Mouse (Mus musculus) forebrain, postnatal 0 days (tissue): Measurements from ENCODE around the gene Kif1b. TPM values are rescaled to one million over a fixed set of nuclear protein-coding genes. Genes with fewer than 3 reads are reported as not detected.

ENCODE experiments used
- ATAC-seq: fragments of 200-750 bp; cut with Nextera tagmentation; 2 replicates; pipeline ENCODE4 v1.8.0; 2017; ENCODE audit warnings: mild to moderate bottlenecking, moderate library complexity
- DNase-seq: peaks from one replicate; pipeline ENCODE4 v3.0.0-alpha.2; 2015
- H3K27ac ChIP-seq: fragments of 300-500 bp; sonication (generic); 2 replicates; pipeline ENCODE4 v1.5.1; 2014; ENCODE audit warnings: low read depth, mild to moderate bottlenecking, antibody characterized with exemption, low read length, moderate library complexity, mixed read lengths
- H3K27me3 ChIP-seq: fragments of 300-500 bp; sonication (generic); 2 replicates; pipeline ENCODE4 v1.6.1; 2014; ENCODE audit warnings: mild to moderate bottlenecking, low read length, mixed read lengths; ENCODE audit not compliant: insufficient read depth
- H3K36me3 ChIP-seq: fragments of 300-500 bp; sonication (generic); 2 replicates; pipeline ENCODE4 v1.6.1; 2014; ENCODE audit warnings: mild to moderate bottlenecking, moderate library complexity; ENCODE audit not compliant: insufficient read depth
- H3K4me1 ChIP-seq: fragments of 300-500 bp; sonication (generic); 2 replicates; pipeline ENCODE4 v1.6.1; 2014; ENCODE audit warnings: antibody characterized with exemption; ENCODE audit not compliant: insufficient read depth
- H3K4me2 ChIP-seq: fragments of 300-500 bp; sonication (generic); 2 replicates; pipeline ENCODE4 v1.6.1; 2014; ENCODE audit warnings: low read depth, mild to moderate bottlenecking, moderate library complexity
- H3K4me3 ChIP-seq: fragments of 300-500 bp; sonication (generic); 2 replicates; pipeline ENCODE4 v1.5.1; 2014; ENCODE audit warnings: low read depth, low read length, mixed read lengths
- H3K9ac ChIP-seq: fragments of 300-500 bp; sonication (generic); 2 replicates; pipeline ENCODE4 v1.6.1; 2014; ENCODE audit warnings: mild to moderate bottlenecking
- H3K9me3 ChIP-seq: fragments of 300-500 bp; sonication (generic); 2 replicates; pipeline ENCODE4 v1.6.1; 2016; ENCODE audit warnings: low read length
- CTCF ChIP-seq: sonication (generic); IDR thresholded peaks from 2 replicates; pipeline ENCODE4 v1.5.1; 2016; ENCODE audit warnings: antibody characterized with exemption, control low read depth, low read depth
- WGBS: fragments of 180-500 bp; shearing (Covaris S2); extraction: QIAGEN DNeasy Blood & Tissue Kit; methylation state at CpG from one replicate; pipeline ENCODE4 v1.1.7; 2014; 5-methylcytosine and 5-hydroxymethylcytosine counted together
- polyA plus RNA-seq: library from polyadenylated mRNA; unstranded; fragments of >200 nt; fragmentation: Nextera tagmentation; extraction: Ambion mirVana; gene quantifications from 2 replicates; pipeline ENCODE4 v1.2.1, GENCODE M21; 2015
- total RNA-seq: library from RNA; depleted of rRNA; stranded (reverse); fragments of >200 nt; gene quantifications from 2 replicates; pipeline ENCODE4 v1.2.3, GENCODE M21; 2014

The Kif1b gene
- total and polyA plus RNA-seq, 2 experiments from 2014 or later: 202 to 270 TPM

- no peak for ATAC-seq
- no peaks in the 10 kb centered on the region for H3K9me3 ChIP-seq
- H3K9ac ChIP-seq: no peak overlapping the region
- H3K27ac ChIP-seq: no peak overlapping the region
- H3K27me3 ChIP-seq: no peaks in the 10 kb centered on the region
- no peaks in the 10 kb centered on the region for H3K4me1 ChIP-seq
- H3K36me3 ChIP-seq: peaks cover 75% of the 10 kb centered on the region
- WGBS: 76% methylated on average over 5 of the region's 5 CpGs
- no peak overlapping the region for H3K4me3 ChIP-seq
- no peak overlapping the region for H3K4me2 ChIP-seq
- no peak for TF ChIP-seq CTCF
- DNase-seq: no peak
Observed at GRCm38 (mm10) chr4:149339426-149340214, 32.1 kb upstream of the Kif1b start.

DNA sequence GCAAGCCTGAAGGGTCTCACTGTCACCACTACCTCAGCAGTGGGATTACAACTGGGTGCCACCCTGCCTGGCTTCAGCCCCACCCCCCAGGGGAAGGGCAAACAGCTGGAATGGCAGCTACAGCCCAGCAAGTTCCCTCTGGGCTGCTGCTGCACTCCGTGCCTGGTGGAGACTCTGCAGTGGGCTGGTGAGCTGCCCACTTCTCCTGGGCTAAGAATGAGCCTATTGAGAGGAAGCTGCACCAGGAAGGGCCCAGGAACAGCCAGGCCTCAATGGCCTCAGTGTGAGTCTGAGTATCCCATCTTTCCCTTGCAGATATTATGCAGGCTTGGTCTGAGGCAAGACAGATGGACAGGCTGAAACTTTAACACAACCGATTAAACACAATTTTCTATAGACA is 30.6 kb upstream of the Kif1b start:
- Histone ChIP-seq H3K27me3 (no peaks in the 10 kb centered on the region), H3K9me3 (no peaks in the 10 kb centered on the region), H3K36me3 (peaks cover 71% of the 10 kb centered on the region), H3K4me1 (no peaks in the 10 kb centered on the region), H3K4me2 (no peak overlapping the region), H3K9ac (no peak overlapping the region), H3K27ac (no peak overlapping the region), H3K4me3 (no peak overlapping the region)
- no peak for TF ChIP-seq CTCF
- ATAC-seq (peak; percentile 51; the same call in 1 of the 2 replicates), DNase-seq (no peak)
- 94% methylated on average over 2 of the region's 2 CpGs for WGBS

DNA sequence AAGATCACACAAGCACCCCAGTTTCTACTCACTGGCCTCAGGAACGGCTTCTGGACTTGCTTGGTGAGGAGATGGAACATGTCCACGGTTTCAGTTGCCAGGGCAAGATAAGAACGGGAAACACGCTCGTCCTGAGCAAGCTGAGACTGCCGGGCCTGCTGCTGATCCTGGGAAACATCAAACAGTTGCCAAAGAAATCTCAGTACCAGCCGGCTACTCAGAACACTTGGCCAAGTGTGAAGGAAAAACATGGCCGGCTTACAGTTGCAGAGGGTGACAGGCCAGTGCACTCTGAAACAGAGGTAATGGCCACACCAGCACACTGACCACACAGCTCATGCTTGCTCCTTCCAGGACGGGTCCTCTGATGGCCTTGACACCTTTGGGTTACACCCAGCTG is 29.9 kb upstream of the Kif1b start:
- ATAC-seq (no peak), DNase-seq (no peak)
- H3K27me3 ChIP-seq: no peaks in the 10 kb centered on the region
- H3K4me1 ChIP-seq: no peaks in the 10 kb centered on the region
- WGBS: 76% methylated on average over 9 of the region's 9 CpGs
- no peaks in the 10 kb centered on the region for H3K9me3 ChIP-seq
- no peak overlapping the region for H3K27ac ChIP-seq
- H3K4me3 ChIP-seq: no peak overlapping the region
- TF ChIP-seq CTCF: no peak
- H3K36me3 ChIP-seq: peaks cover 71% of the 10 kb centered on the region
- H3K9ac ChIP-seq: no peak overlapping the region
- H3K4me2 ChIP-seq: no peak overlapping the region

DNA sequence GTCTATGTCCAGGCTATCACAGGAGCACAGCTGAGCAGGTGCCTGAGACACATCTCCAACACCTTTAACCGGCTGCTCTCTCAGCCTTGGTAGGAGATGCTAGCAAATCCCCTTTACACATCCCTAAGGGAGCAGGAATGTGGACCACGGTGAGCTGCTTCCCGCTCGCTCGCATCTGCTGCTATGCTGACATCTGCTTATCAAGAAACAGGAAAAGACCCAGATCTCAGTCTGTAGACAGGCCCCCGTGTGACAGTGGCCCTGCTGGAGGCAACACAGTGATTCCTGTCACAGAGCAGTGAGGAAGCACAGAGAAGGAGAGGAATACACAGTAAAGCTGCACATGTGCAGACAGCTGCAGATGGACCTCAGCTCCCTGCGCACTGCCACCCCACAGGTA is 28.8 kb upstream of the Kif1b start:
- no peak overlapping the region for H3K27ac ChIP-seq
- no peak overlapping the region for H3K4me2 ChIP-seq
- H3K4me3 ChIP-seq: no peak overlapping the region
- no peaks in the 10 kb centered on the region for H3K9me3 ChIP-seq
- no peak for DNase-seq
- ATAC-seq: no peak
- H3K4me1 ChIP-seq: no peaks in the 10 kb centered on the region
- no peaks in the 10 kb centered on the region for H3K27me3 ChIP-seq
- no peak overlapping the region for H3K9ac ChIP-seq
- WGBS: 92% methylated on average over 7 of the region's 7 CpGs
- peaks cover 68% of the 10 kb centered on the region for H3K36me3 ChIP-seq
- no peak for TF ChIP-seq CTCF

DNA sequence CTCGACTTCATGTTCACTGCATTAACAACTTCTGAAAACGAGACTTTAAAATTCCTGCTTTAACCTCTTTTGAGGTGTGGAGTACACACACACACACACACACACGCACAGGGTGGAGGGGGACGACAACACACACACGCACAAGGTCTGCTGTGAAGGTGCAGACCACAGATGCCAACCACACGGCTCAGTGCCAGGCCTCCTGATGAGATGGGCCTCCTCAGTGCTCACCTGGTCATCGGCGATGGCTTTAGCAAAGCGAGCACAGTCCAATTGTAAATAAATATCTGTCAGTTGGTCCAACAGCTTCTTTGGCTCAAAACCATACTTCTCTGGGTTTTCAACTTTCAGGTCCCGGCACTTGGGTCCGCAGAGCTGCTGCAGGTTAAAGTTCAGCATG is 27.4 kb upstream of the Kif1b start:
- no peaks in the 10 kb centered on the region for H3K27me3 ChIP-seq
- no peak for ATAC-seq
- H3K36me3 ChIP-seq: peaks cover 70% of the 10 kb centered on the region
- no peak overlapping the region for H3K27ac ChIP-seq
- no peak overlapping the region for H3K9ac ChIP-seq
- no peak for DNase-seq
- TF ChIP-seq CTCF: no peak
- no peak overlapping the region for H3K4me2 ChIP-seq
- H3K9me3 ChIP-seq: no peaks in the 10 kb centered on the region
- H3K4me3 ChIP-seq: no peak overlapping the region
- 95% methylated on average over 11 of the region's 11 CpGs for WGBS
- H3K4me1 ChIP-seq: no peaks in the 10 kb centered on the region

- DNase-seq (no peak), ATAC-seq (no peak)
- Histone ChIP-seq H3K9ac (no peak overlapping the region), H3K9me3 (no peaks in the 10 kb centered on the region), H3K4me2 (no peak overlapping the region), H3K4me1 (no peaks in the 10 kb centered on the region), H3K4me3 (no peak overlapping the region), H3K36me3 (peaks cover 84% of the 10 kb centered on the region), H3K27ac (no peak overlapping the region), H3K27me3 (no peaks in the 10 kb centered on the region)
- no peak for TF ChIP-seq CTCF
- 85% methylated on average over 7 of the region's 7 CpGs for WGBS
Observed at GRCm38 (mm10) chr4:149332726-149333125, 25.2 kb upstream of the Kif1b start.

DNA sequence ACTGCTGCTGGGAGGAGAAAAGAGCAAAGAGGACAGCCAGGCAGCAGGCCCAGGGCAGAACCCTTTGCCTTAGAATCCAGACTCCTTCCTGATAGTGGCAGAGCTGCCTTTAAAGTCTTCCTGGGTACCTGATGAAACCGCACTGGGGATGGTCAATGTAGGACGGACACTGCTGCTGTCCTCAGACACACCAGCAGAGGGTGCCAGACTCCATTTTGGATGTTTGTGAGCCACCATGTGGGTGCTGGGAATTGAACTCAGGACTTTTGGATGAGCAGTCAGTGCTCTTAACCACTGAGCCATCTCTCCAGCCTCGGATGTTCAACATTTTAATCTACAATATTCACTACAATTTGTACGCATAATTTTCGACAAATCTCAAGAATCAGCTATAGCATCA is 23.0 kb upstream of the Kif1b start:
- H3K4me1 ChIP-seq: no peaks in the 10 kb centered on the region
- no peak overlapping the region for H3K4me2 ChIP-seq
- no peaks in the 10 kb centered on the region for H3K27me3 ChIP-seq
- no peaks in the 10 kb centered on the region for H3K9me3 ChIP-seq
- H3K9ac ChIP-seq: no peak overlapping the region
- peak; percentile 17; the same call in 1 of the 2 replicates for TF ChIP-seq CTCF
- H3K36me3 ChIP-seq: peaks cover 72% of the 10 kb centered on the region
- no peak overlapping the region for H3K4me3 ChIP-seq
- no peak overlapping the region for H3K27ac ChIP-seq
- 98% methylated on average over 5 of the region's 5 CpGs for WGBS
- no peak for DNase-seq
- no peak for ATAC-seq
